Mouse (Mus musculus) myocyte (in vitro differentiated cells): ENCODE measurements around the gene Ahsa1.

Experiments used
- CEBPB ChIP-seq: IDR thresholded peaks from 2 replicates; pipeline ENCODE4 v1.6.1; 2011; ENCODE audit warnings: mild to moderate bottlenecking, moderate library complexity; ENCODE audit not compliant: poor library complexity, insufficient read depth, severe bottlenecking
- E2F4 ChIP-seq: IDR thresholded peaks from one replicate; pipeline ENCODE4 v1.6.1; 2011; ENCODE audit warnings: mild to moderate bottlenecking, control low read depth, moderate library complexity; ENCODE audit not compliant: insufficient read depth
- MAX ChIP-seq: IDR thresholded peaks from one replicate; pipeline ENCODE4 v1.6.1; 2011; ENCODE audit warnings: low read depth, mild to moderate bottlenecking, control low read depth
- MYOD1 ChIP-seq, 3 experiments: IDR thresholded peaks; one replicate each; pipeline ENCODE4 v1.6.1; 2011; ENCODE audit warnings: control low read depth in 2 of 3, low read depth in 2 of 3, mild to moderate bottlenecking in 2 of 3, moderate library complexity in 1 of 3; ENCODE audit not compliant: insufficient read length in 2 of 3, control insufficient read depth in 1 of 3
- MYOG ChIP-seq, 3 experiments: IDR thresholded peaks; one replicate each; pipeline ENCODE4 v1.6.1; 2011; ENCODE audit warnings: control low read depth in 2 of 3, low read depth in 2 of 3, mild to moderate bottlenecking in 2 of 3; ENCODE audit not compliant: insufficient read length in 2 of 3, control insufficient read depth in 1 of 3, insufficient read depth in 1 of 3
- POLR2A ChIP-seq: IDR thresholded peaks from one replicate; pipeline ENCODE4 v1.6.1; 2011; ENCODE audit warnings: low read depth, mild to moderate bottlenecking, control low read depth, moderate library complexity; ENCODE audit not compliant: insufficient read length
- POLR2AphosphoS2 ChIP-seq: IDR thresholded peaks from one replicate; pipeline ENCODE4 v1.6.1; 2011; ENCODE audit warnings: low read depth, control low read depth; ENCODE audit not compliant: insufficient read length
- REST ChIP-seq: IDR thresholded peaks from one replicate; pipeline ENCODE4 v1.6.1; 2011; ENCODE audit warnings: mild to moderate bottlenecking, control low read depth, moderate library complexity; ENCODE audit not compliant: insufficient read depth, insufficient read length
- TCF12 ChIP-seq: IDR thresholded peaks from one replicate; pipeline ENCODE4 v1.6.1; 2011; ENCODE audit warnings: mild to moderate bottlenecking, control low read depth; ENCODE audit not compliant: poor library complexity, insufficient read depth, severe bottlenecking
- TCF3 ChIP-seq: IDR thresholded peaks from one replicate; pipeline ENCODE4 v1.6.1; 2011; ENCODE audit warnings: low read depth, control low read depth; ENCODE audit not compliant: insufficient read length
- USF1 ChIP-seq: IDR thresholded peaks from one replicate; pipeline ENCODE4 v1.6.1; 2011; ENCODE audit warnings: low read depth, mild to moderate bottlenecking, control low read depth, moderate library complexity

- TF ChIP-seq POLR2A (no peak), TCF12 (no peak), MAX (no peak), USF1 (no peak), POLR2AphosphoS2 (no peak), MYOG (IDR thresholded peaks at IDR 0.05; ENCODE audit: control insufficient read depth in 1 of 3, insufficient read depth in 1 of 3, insufficient read length in 2 of 3, low read depth in 2 of 3) (no peak), E2F4 (no peak), TCF3 (no peak), CEBPB (no peak), REST (no peak), MYOD1 (IDR thresholded peaks at IDR 0.05; ENCODE audit: control insufficient read depth in 1 of 3, insufficient read length in 2 of 3, low read depth in 2 of 3) (no peak)
Observed at GRCm38 (mm10) chr12:87279879-87280278, 13.6 kb downstream of the Ahsa1 start.
